Mouse (Mus musculus): ENCODE data around the gene Tmem150c.
A peak's percentile ranks its signal among the peaks of the same experiment; 100 is the strongest.

The Tmem150c gene

DNA sequence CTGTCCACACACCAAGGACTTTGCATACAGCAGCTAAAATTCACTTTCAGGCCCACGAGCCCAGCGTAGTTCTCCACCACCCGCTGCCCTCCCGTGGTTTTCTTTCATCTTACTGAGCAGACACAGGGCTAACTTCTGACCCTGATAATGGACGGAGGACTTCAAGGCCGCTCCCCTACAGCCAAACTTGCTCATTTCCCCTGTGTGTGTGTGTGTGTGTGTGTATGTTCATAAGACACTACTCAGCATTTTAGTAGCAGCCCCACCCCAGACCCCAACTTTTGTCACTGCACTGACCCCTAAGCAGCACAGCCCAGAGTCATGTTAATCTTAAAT lies at the start of gene Tmem150c:
TSS of gene Tmem150c (minus strand) at position 171 of the 336 bp plus-strand sequence.
- DNase-seq (ENCODE audit: low spot score): no peak

DNA sequence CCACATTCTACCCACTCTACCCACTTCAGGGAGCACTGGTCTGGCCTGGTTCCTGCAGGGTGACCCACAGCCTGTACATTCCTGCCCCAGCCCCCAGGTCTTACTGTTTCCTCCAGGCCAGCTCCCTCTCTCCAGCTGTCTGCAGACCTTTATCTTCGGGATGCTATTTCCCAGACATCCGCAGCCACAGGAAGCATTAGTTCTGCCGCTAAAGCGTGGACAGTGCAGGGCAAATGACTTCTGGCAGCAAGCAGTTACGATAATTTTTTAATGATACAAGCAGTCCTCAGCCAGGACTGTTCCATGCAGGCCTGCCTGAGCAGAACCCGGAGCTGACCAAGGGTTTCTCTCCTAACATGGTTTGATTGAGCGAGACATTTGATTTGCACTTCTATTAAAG lies 49.5 kb upstream of the Tmem150c start:
- DNase-seq (ENCODE audit: low spot score): no peak

DNA sequence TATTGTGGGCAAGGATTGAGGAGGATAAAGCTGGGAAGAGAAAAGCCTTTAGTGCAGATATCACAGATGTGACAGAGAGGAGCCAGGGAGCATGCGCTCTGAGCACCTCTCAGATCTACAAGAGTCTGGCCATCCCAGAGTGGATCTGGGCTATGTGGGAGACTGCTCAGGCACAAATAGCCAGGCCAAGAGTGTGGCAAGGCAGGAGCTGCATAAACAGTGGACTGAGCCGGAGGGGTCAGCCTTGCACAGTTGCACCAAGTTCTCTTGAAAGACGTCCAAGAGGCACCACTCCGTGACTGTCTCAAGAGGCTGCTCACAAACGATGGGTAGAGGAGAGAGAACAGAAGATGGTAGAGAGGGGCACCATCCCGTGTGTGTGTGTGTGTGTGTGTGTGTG lies 47.1 kb upstream of the Tmem150c start:
- no peak for DNase-seq (ENCODE audit: low spot score)

DNA sequence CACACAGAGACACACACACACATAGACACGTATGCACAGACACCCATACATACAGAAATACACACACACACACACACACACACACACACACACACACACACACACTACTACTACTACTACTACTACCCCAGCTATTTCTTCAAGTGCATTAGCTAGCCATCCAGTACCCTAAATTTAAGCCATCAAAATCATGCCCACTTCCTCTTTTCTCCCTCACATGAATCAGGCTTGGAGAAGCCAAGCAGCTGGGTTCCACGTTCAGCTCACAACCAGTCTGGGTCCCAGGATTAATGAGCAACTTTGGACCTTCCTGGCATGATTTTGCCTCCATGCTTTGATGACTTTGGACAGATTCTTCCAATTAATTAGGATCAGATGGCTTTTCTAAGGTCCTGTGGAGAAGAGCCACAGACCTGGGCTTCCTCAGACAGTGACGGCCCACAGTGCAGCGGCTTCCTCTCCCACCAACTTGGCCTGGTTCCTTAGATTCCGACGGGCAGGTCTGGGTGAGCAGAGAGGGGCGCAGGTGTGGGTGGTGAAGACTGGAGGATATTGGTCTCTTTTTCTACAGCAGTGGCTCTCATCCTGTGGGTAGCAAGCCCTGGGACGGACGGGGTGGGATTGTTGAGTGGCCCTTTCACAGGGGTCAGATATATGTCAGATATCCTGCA lies 46.0 kb upstream of the Tmem150c start:
- no peak for DNase-seq (ENCODE audit: low spot score)

DNA sequence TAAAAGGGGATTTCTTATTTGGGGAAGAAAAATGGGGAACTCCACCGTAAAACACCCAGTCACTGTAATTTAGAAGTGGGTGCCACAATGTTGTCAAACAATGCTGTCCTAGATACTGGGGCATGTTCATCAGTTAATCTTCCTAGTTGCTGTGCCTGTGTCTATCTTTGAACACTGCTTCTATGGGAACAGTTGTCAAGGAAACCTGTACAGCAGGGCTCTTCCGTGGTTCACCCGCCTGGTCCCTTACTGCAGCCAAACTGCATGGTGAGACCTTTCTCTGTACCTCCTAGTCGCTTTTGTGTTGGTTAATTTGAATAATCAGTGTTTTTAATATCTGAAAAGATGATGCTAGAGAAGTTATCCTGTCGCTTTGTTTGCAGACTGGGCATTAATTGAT lies 41.2 kb upstream of the Tmem150c start:
- DNase-seq (ENCODE audit: low spot score): no peak

DNA sequence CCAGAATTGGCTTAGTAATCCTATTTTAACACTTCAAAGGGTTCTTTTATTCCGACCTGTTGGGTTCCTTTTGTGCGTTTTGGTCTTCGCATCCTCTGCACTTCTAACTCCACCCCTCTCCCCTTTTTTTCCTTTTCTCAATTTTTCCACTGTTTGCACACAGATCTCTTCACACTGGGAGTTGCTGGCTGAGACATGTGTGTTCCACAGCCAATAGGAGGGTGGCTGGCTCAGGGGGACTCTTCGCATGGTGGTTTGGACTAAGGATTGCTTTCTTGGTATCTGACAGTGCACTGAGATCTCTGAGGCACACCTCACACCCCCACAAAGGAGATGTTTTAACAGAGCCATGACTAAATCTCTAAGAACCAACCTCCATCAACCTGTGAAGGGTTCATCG lies 40.7 kb upstream of the Tmem150c start:
- no peak for DNase-seq (ENCODE audit: low spot score)

DNA sequence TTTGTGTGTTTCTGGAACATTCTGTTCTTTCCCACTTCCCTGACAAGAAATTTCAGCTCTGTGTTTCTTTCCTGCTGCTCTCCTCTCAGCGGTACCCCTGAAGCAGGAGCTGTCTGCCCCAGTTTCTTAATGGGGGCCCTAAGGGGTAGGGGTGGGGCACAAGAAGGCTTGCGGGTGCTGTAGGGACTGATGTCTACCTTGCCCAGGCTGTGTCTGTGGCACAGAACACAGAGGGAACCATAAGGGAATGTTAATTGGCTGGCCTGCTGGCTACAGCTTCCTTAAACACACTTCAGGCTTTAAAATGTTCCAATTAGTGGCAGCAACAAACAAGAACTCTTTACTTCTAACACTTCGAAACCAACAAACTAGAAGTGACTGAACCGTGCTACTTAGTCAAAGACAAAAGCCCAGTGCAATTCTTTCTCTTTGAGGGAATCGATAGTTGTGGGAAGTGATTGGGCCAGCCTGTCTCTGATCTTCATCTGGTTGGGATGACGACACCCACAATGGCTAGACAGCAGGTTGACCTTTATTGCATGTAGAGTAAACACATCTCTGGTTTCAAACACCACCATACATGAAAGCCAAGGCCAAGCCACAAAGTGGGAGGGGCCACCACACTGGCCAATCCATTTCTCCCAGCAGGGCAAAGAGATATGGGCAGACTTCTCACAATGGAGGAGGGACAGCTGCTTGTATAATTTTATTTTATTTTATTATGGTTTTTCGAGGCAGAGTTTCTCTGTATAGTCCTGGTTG lies 39.7 kb upstream of the Tmem150c start:
- DNase-seq (ENCODE audit: low spot score): no peak

DNA sequence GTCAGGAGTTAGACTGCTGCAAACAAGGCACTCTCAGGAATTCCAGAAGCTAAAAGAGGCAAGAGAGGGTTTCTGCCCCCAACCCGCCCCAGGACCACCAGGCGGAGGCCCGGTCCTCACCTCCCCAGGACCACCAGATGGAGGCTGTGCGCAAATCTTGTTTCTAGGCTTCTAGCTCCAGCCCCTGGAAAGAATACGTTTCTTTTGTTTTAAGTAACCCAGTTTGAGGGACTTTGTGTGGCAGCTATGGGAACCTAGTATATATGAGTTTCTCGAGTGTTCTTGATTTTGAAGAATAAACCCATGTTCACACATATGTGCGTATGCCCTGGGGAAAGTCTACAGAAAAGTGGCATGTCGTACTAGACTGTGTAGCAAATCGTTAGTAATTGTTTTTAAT lies 37.9 kb upstream of the Tmem150c start:
- no peak for DNase-seq (ENCODE audit: low spot score)

DNA sequence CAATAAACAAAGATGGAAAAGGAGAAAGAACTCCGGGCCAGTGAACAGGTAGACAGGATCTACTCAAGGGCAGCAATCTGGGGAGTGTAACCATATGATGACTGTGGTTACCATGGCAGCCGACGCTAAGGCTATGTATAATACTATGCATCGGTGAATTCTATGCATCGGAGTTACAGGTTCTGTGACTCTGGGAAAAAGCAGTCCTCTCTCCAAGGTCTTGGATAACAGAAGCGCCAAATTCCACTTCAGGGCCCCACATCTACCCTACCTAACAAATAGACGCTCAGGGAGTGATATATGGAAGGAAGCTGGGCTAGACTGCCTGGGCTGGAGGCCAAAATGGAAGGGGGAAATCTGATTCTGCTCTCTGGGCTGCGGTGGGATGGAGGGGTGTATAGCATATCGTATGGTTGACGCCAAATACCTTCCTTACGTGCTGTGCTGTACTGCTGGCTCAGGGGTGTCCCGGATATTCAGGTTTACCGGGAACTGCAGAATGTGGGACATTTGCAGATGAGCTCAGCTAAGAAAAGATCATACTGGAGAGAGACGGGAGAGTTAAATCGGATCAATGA lies 37.3 kb upstream of the Tmem150c start:
- DNase-seq (ENCODE audit: low spot score): no peak

DNA sequence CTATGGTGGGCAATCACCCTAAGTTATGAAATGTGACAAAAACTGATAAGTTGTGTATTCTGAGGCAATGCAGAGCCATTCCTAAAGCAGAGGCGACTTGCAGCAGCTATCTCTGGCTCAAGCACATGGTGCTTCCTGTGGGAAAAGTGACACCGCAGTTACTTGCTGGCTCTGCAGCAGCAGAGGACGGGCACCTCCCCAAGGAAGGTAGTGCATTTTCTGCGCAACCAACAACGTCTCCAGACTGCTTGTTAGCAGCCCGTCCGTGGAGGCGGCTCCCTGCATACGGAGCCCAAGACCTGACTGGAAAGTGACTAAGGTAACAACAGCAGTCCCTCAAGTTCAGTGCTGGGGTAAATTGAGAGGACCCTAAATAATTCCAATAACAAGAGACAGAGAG lies 36.8 kb upstream of the Tmem150c start:
- DNase-seq (ENCODE audit: low spot score): no peak

DNA sequence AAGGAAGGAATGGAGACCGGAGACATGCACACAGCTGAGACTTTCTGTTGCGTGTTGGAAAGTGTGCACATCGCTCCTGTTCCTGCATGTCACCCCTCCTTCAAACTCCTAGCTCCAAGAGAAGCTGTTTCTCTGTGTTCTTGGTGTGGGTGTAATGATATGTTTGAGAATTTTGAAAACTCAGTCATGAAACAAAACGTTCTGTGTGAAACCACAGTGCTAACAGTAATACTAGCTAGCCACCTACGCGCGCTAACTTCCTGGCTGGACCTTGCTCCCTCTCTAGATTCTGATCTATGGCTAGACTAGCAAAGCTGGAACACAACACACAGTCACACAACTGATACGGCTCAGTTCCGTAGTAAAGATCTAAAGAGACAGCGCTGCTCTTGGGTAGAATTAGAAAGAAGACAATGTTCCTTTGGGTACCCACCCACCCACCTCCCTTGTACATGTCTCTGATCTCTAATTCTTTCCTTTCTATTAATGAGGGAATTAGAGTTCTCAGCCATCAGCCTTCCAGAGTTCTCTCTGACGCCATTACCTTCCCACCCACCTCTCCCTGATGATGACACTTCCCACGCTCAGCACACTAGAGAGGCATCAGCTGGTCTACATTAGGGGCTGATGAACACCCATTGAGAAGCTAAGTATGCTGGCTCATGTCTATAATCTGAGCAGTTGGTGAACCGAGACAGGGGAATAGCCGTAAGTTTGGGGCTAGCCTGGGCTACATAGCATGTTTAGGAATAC lies 32.0 kb upstream of the Tmem150c start:
- no peak for DNase-seq (ENCODE audit: low spot score)

DNA sequence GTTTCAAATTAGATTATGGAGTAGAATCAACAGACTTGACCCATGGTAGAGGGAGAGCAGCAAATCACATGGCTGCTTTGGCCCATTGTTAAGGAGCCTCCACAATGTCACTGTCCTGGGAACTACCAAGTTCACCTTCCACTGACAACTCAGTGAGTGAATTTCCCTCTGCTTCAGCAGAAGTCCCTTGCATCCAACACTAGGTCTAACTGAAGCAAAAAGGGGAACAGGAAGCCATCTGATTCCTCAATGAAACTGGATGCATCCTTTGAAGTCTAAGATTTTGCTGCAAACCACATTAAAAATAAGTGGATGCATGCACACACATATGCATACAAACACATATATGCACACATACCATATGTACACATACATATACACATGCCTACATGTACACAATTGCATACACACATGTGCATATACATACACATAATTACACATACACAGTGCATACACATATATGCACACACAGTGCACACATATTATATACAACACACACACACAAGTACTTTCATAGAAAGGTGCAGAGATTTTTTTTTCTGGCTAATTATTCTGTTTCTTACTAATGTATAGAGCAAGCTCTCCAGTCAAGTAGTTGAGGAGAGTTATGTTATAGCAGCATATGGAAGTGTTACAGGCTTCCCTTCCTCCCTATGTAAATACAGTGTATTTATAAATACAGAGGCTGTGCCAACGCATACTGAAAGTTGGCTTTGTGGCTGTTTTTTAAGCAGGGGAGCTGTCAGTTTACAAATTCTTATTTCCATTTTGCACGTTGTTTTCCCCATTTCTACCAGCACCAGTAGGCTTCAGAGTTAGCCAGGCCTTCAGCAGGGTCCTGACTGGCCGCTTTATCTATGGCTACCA lies 27.7 kb upstream of the Tmem150c start:
- DNase-seq (ENCODE audit: low spot score): no peak

DNA sequence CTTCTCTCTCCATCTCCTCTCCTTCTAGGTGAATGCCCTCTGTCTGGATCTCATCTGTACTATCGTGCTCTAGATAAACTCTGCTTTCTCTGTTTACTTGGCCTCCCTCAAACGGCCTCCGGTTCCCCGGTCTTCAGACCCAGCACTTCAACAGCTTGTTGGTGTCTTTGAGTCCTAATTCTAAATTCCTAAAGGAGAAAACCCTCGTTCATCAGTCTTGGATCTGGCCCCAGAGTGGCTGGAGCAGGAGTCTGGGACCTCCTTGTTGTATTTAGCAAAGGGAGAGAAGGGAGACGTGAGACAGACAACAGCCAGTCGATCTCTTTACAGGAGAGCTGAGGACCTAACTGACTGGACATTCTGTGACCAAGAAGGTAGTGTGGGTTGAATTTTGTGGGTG lies 27.0 kb upstream of the Tmem150c start:
- no peak for DNase-seq (ENCODE audit: low spot score)

DNA sequence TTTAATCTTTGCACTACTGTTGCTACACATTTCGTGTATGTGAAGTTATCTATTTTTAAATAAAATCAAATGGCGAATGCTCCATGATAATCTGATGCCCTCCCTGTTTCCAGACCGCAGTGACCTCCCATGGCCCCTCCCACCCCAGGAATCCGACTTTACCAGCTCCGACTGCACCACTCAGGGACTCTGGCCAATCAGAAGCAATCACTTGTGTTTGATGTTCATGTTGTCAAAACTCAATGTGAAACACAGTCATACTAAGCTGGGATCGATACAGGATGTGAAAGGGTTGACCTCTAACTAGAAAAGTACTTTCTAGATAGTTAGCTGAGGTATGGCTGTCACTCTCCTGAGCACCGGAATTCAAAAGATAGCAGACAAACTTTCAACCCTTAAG lies 26.3 kb upstream of the Tmem150c start:
- no peak for DNase-seq (ENCODE audit: low spot score)

DNA sequence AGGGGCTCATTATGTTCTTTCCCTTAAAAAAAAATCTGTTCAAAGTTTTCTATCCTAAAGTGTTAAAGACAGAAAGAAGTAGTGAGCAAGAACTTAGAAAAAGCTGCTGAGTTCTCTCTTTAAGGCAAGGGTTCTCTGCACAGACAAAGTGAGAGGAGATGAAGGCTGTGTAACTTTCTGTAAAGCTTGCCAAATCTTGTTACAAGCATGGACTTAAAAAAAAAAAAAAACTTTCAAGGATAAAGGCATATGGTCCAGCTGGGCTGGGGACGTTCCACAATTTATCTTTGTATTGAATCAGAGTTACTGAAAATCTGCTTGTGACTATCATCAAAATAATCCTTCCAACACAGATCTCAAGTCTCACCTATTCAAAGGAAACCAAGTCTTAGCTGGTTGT lies 21.4 kb upstream of the Tmem150c start:
- no peak for DNase-seq (ENCODE audit: low spot score)

DNA sequence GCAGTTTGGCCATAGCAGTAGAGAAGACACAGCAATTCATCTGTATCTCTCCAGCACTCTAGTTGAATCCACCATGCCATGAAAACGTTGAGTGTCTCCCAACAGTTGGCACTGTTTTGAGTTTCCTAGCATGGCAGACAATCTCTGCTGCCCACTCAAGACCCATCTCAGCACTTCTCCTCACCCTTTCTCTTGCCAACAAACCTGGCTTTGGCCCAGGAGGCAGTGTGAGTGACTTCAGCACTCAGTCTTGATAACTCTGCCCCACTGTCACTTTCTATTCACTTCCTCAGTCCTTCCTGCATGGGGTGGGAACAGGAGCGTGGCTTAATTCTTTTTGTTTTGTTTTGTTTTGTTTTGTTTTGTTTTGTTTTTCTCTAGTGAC lies 19.2 kb upstream of the Tmem150c start:
- no peak for DNase-seq (ENCODE audit: low spot score)

DNA sequence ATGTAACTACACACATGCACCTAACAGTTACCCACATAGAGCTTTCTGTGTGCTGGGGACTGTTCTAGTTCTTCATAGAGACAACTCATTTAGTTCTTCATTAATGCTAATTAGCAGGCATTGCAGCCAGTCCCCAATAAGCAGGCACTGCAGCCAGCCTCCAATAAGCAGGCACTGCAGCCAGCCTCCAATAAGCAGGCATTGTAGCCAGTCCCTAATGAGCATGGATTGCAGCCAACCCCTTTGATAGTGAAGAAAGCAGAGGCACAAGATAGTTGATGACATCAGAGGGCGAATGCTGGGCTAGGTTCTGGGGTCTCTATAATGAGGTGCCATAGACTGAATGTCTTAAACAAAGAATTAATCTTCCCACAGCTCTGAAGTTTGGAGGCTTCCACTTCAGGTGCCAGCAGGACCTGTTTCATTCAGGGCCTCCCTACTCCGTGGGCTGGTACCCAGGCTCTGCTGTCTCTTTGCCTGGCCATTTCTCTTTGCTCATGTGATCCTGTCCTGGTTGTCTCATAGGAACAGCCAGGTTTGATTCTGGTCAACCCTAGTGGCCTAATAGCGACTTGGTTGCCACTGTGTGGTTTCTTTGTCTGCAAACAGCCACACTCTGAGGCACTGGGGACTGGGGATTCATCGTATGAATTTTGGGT lies 18.6 kb upstream of the Tmem150c start:
- DNase-seq (ENCODE audit: low spot score): no peak

DNA sequence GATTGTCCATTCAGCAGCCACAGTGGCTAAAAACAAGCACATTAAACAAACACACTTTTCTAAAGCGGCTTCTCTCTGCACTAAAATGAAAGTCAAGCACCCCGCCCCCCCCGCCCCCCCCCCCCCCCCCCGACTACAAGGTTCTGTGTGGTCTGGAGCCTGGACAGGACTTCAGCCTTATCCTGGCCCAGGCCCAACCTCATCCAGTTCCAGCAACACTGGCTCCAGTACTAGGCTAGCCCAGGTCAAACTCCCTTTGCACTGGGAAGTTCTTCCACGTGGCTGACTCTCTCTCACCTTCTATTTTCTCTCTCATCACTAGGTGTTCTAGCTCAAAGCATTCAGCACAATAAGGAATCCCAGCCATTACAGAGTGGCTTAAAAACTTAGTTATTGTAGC lies 17.9 kb upstream of the Tmem150c start:
- DNase-seq (ENCODE audit: low spot score): no peak

DNA sequence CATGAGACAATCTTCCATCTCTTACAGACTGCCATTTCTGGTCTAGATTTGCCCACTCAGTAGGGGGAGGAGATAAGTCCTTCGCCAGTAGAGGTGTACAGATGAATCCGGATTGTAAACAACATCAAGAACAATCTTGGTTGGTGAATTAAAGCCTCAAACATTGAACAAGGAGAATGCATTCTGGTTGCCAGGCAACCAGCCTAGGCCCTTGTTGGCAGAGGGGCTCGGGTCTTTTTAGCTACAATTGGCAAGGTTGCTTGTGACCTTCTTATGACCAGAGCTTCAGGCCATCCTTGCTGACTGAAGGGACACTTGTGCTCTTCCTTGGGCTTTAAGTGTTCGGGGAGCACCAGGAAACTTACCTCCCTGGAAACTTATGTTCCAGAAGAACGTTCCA lies 16.5 kb upstream of the Tmem150c start:
- no peak for DNase-seq (ENCODE audit: low spot score)

DNA sequence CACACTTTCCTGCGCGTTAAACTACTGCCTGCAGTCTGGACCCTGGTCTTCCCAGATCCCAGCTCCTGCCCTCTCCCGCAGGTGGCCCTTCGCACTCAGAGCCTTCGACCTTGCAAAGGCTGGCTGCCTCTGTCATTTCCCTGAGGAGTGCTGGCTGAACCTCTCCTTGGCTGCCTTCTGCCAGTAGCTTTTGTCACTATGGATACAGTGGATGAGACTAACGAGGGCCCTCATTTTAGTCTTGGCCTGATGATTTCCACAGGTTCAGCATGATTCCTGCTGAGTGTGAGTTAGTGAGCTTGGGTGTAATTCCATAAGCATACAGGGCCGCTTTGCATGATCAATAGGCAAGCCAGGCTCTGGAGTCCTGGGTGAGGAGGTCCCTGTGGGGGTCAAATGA lies 16.0 kb upstream of the Tmem150c start:
- DNase-seq (ENCODE audit: low spot score): no peak

DNA sequence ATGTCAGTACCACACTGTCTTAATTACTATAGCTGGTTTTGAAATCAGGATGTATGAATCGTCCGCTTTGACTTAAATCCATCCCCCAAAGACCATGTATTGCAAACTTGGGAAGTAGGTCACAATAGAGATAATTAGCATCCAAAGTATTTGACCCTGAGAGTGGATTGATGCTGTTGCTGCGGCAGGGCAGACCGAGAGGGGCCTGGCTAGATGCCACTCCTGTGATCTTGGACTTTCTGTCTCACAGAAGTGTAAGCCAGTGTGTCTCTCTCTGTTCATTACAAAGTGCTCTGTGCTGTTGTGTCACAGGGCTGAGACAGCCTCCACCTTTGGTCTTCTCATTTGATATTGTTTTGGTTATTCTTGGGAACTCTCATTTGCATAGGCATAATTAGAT lies 12.5 kb upstream of the Tmem150c start:
- peak; percentile 30 for DNase-seq (ENCODE audit: low spot score)
